Mouse (Mus musculus) erythroblast, embryonic 14.5 days (primary cell): Measurements from ENCODE around the gene Atg7.

Experiments
- GATA1 ChIP-seq: IDR thresholded peaks from 2 replicates; pipeline ENCODE4 v1.6.1; 2012; ENCODE audit warnings: low read length, inconsistent platforms, mixed read lengths
- TAL1 ChIP-seq: IDR thresholded peaks from 3 replicates; pipeline ENCODE4 v1.6.1; 2012; ENCODE audit warnings: low read length, inconsistent platforms, mixed read lengths

- no peak for TF ChIP-seq GATA1
- no peak for TF ChIP-seq TAL1
Observed at GRCm38 (mm10) chr6:114847582-114848174, 204.8 kb downstream of the Atg7 start.
